Mouse (Mus musculus) midbrain, postnatal 0 days (tissue): ENCODE results near the gene Kcnh8. TPM values are rescaled to one million over a fixed set of nuclear protein-coding genes. Genes with fewer than 3 reads are reported as not detected.

Experiments used
- ATAC-seq: fragments of 200-750 bp; cut with Nextera tagmentation; 2 replicates; pipeline ENCODE4 v1.8.0; 2017; ENCODE audit warnings: moderate number of reproducible peaks, mild to moderate bottlenecking, moderate TSS enrichment, moderate library complexity; ENCODE audit not compliant: low FRiP score
- DNase-seq: peaks from one replicate; pipeline ENCODE4 v3.0.0-alpha.2; 2015; ENCODE audit warnings: low spot score
- H3K27ac ChIP-seq: fragments of 300-500 bp; sonication (generic); 2 replicates; pipeline ENCODE4 v1.5.1; 2014; ENCODE audit warnings: low read depth, mild to moderate bottlenecking, low read length, mixed read lengths
- H3K27me3 ChIP-seq: fragments of 300-500 bp; sonication (generic); 2 replicates; pipeline ENCODE4 v1.6.1; 2014; ENCODE audit warnings: low read length, control low read depth, mixed read lengths; ENCODE audit not compliant: insufficient read depth
- H3K36me3 ChIP-seq: fragments of 300-500 bp; sonication (generic); 2 replicates; pipeline ENCODE4 v1.6.1; 2014; ENCODE audit warnings: low read length, control low read depth, mixed read lengths; ENCODE audit not compliant: insufficient read depth
- H3K4me1 ChIP-seq: fragments of 300-500 bp; sonication (generic); 2 replicates; pipeline ENCODE4 v1.6.1; 2014; ENCODE audit warnings: mild to moderate bottlenecking, control low read depth, antibody characterized with exemption, low read length, mixed read lengths; ENCODE audit not compliant: insufficient read depth
- H3K4me2 ChIP-seq: fragments of 300-500 bp; sonication (generic); 2 replicates; pipeline ENCODE4 v1.6.1; 2014; ENCODE audit warnings: low read depth, mild to moderate bottlenecking, low read length, mixed read lengths; ENCODE audit not compliant: poor library complexity, severe bottlenecking
- H3K4me3 ChIP-seq: fragments of 300-500 bp; sonication (generic); 2 replicates; pipeline ENCODE4 v1.5.1; 2014; ENCODE audit warnings: low read depth, mild to moderate bottlenecking, low read length, moderate library complexity
- H3K9ac ChIP-seq: fragments of 300-500 bp; sonication (generic); replicated peaks from 2 replicates; pipeline ENCODE4 v1.6.1; 2014; ENCODE audit warnings: mild to moderate bottlenecking, low read length, moderate library complexity, mixed read lengths; ENCODE audit not compliant: poor library complexity, severe bottlenecking
- H3K9me3 ChIP-seq: fragments of 300-500 bp; sonication (generic); 2 replicates; pipeline ENCODE4 v1.6.1; 2016; ENCODE audit warnings: low read length, control low read depth
- CTCF ChIP-seq: IDR thresholded peaks from 2 replicates; pipeline ENCODE4 v1.5.1; 2016; ENCODE audit warnings: antibody characterized with exemption, mild to moderate bottlenecking
- WGBS: fragments of 180-500 bp; shearing (Covaris S2); extraction: QIAGEN DNeasy Blood & Tissue Kit; methylation state at CpG from one replicate; pipeline ENCODE4 v1.1.7; 2014; 5-methylcytosine and 5-hydroxymethylcytosine counted together
- polyA plus RNA-seq: library from polyadenylated mRNA; unstranded; fragments of >200 nt; fragmentation: Nextera tagmentation; extraction: Ambion mirVana; gene quantifications from 2 replicates; pipeline ENCODE4 v1.2.1, GENCODE M21; 2015
- total RNA-seq: library from RNA; depleted of rRNA; stranded (reverse); fragments of >200 nt; gene quantifications from 2 replicates; pipeline ENCODE4 v1.2.3, GENCODE M21; 2014

The Kcnh8 gene
- total and polyA plus RNA-seq, 2 experiments from 2014 or later = 2.8 to 7.9 TPM

- Histone ChIP-seq H3K4me1 (no peaks in the 10 kb centered on the region), H3K27ac (no peak overlapping the region), H3K4me2 (no peak overlapping the region), H3K4me3 (no peak overlapping the region), H3K9me3 (no peaks in the 10 kb centered on the region), H3K27me3 (no peaks in the 10 kb centered on the region), H3K9ac (no peak overlapping the region), H3K36me3 (no peaks in the 10 kb centered on the region)
- no peak for ATAC-seq
- peak; percentile 45 for TF ChIP-seq CTCF
- DNase-seq = no peak
These were observed 46.7 kb downstream of the Kcnh8 start for GRCm38 (mm10) chr17:52649186-52649585.

- Histone ChIP-seq H3K4me1 (no peaks in the 10 kb centered on the region), H3K27ac (no peak overlapping the region), H3K9ac (no peak overlapping the region), H3K4me3 (no peak overlapping the region), H3K4me2 (no peak overlapping the region), H3K27me3 (no peaks in the 10 kb centered on the region), H3K36me3 (no peaks in the 10 kb centered on the region), H3K9me3 (no peaks in the 10 kb centered on the region)
- DNase-seq (no peak), ATAC-seq (no peak)
- TF ChIP-seq CTCF = no peak
These were observed 89.5 kb downstream of the Kcnh8 start for GRCm38 (mm10) chr17:52691988-52692387.

- Histone ChIP-seq H3K27me3 (no peaks in the 10 kb centered on the region), H3K9ac (no peak overlapping the region), H3K4me1 (no peaks in the 10 kb centered on the region), H3K4me3 (no peak overlapping the region), H3K27ac (no peak overlapping the region), H3K36me3 (no peaks in the 10 kb centered on the region), H3K4me2 (no peak overlapping the region), H3K9me3 (no peaks in the 10 kb centered on the region)
- no peak for ATAC-seq
- TF ChIP-seq CTCF = no peak
- WGBS = 45% methylated on average over 3 of the region's 3 CpGs
- DNase-seq = no peak
These were observed 99.4 kb downstream of the Kcnh8 start for GRCm38 (mm10) chr17:52701944-52702343.

GRCm38 (mm10) chr17:52712319-52712718, 109.8 kb downstream of the Kcnh8 start:
- H3K4me1 ChIP-seq = no peaks in the 10 kb centered on the region
- H3K27ac ChIP-seq = no peak overlapping the region
- WGBS = 23% methylated on average over 1 of the region's 1 CpGs
- no peaks in the 10 kb centered on the region for H3K9me3 ChIP-seq
- no peak for DNase-seq
- no peaks in the 10 kb centered on the region for H3K36me3 ChIP-seq
- no peak for ATAC-seq
- H3K27me3 ChIP-seq = no peaks in the 10 kb centered on the region
- no peak overlapping the region for H3K4me3 ChIP-seq
- TF ChIP-seq CTCF = no peak
- no peak overlapping the region for H3K4me2 ChIP-seq
- no peak overlapping the region for H3K9ac ChIP-seq

GRCm38 (mm10) chr17:52722214-52722613, 119.7 kb downstream of the Kcnh8 start:
- 68% methylated on average over 3 of the region's 3 CpGs for WGBS
- H3K4me1 ChIP-seq = no peaks in the 10 kb centered on the region
- H3K27me3 ChIP-seq = no peaks in the 10 kb centered on the region
- H3K4me3 ChIP-seq = no peak overlapping the region
- TF ChIP-seq CTCF = no peak
- DNase-seq = no peak
- no peaks in the 10 kb centered on the region for H3K9me3 ChIP-seq
- no peak overlapping the region for H3K9ac ChIP-seq
- ATAC-seq = no peak
- no peak overlapping the region for H3K4me2 ChIP-seq
- no peaks in the 10 kb centered on the region for H3K36me3 ChIP-seq
- no peak overlapping the region for H3K27ac ChIP-seq

- H3K9ac ChIP-seq = no peak overlapping the region
- H3K27ac ChIP-seq = no peak overlapping the region
- H3K9me3 ChIP-seq = no peaks in the 10 kb centered on the region
- no peak for ATAC-seq
- no peak overlapping the region for H3K4me3 ChIP-seq
- no peaks in the 10 kb centered on the region for H3K4me1 ChIP-seq
- WGBS = 73% methylated on average over 2 of the region's 2 CpGs
- no peaks in the 10 kb centered on the region for H3K27me3 ChIP-seq
- H3K4me2 ChIP-seq = no peak overlapping the region
- no peak for DNase-seq
- no peaks in the 10 kb centered on the region for H3K36me3 ChIP-seq
- no peak for TF ChIP-seq CTCF
These were observed 126.3 kb downstream of the Kcnh8 start for GRCm38 (mm10) chr17:52728806-52729205.

- H3K36me3 ChIP-seq = no peaks in the 10 kb centered on the region
These were observed 135.9 kb downstream of the Kcnh8 start for GRCm38 (mm10) chr17:52738436-52738835.

More at GRCm38 (mm10) chr17:52738436-52738835, 135.9 kb downstream of the Kcnh8 start:
- TF ChIP-seq CTCF = no peak
- no peak for DNase-seq
- Histone ChIP-seq H3K4me1 (no peaks in the 10 kb centered on the region), H3K4me2 (no peak overlapping the region), H3K9me3 (no peaks in the 10 kb centered on the region), H3K9ac (no peak overlapping the region), H3K27ac (no peak overlapping the region), H3K27me3 (no peaks in the 10 kb centered on the region), H3K4me3 (no peak overlapping the region)
- ATAC-seq = no peak
